Mouse (Mus musculus) stomach, postnatal 0 days (tissue): Measurements from ENCODE around the gene Armc6.

Experiments used
- CTCF ChIP-seq: IDR thresholded peaks from 2 replicates; pipeline ENCODE4 v1.5.1; 2016; ENCODE audit warnings: antibody characterized with exemption, low read depth, mild to moderate bottlenecking, moderate library complexity
- EP300 ChIP-seq: optimal IDR thresholded peaks from 2 replicates; pipeline ENCODE3; 2016; ENCODE audit warnings: antibody characterized with exemption

DNA sequence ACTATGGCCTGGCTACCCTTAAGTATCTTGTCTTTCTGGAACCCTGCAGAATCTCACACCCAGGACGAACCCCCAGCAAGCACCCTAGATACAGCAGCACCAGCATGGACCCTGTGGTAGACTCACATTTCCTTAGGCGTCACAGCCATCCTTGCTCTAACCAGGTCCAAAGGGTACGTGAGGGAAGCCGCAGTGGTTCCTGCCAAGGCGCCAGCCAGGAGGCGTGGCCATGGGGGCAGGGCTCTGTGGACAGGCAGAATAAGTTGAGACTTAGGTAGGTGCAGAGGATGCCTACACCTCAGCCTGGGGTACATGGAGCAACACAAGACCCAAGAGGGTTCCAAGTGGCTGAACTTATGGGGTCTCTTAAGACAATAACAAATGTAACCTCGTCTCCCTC lies 45.6 kb downstream of the Armc6 start:
- TF ChIP-seq CTCF: no peak
- no peak for TF ChIP-seq EP300
